Mouse (Mus musculus) heart, embryonic 12.5 days (tissue): Measurements from ENCODE around the gene Dmrta2. TPM values are rescaled to one million over a fixed set of nuclear protein-coding genes. Genes with fewer than 3 reads are reported as not detected.
A peak's percentile ranks its signal among the peaks of the same experiment; 100 is the strongest.

Experiments used
- ATAC-seq: fragments of 200-750 bp; cut with Nextera tagmentation; 2 replicates; pipeline ENCODE4 v1.8.0; 2017; ENCODE audit warnings: moderate TSS enrichment, moderate library complexity; ENCODE audit not compliant: insufficient number of reproducible peaks, low FRiP score
- H3K27ac ChIP-seq: fragments of 300-500 bp; sonication (generic); 2 replicates; pipeline ENCODE4 v1.5.1; 2016; ENCODE audit warnings: mild to moderate bottlenecking, moderate library complexity; ENCODE audit not compliant: poor library complexity, severe bottlenecking
- H3K27me3 ChIP-seq: fragments of 300-500 bp; sonication (generic); replicated peaks from 2 replicates; pipeline ENCODE4 v1.6.1; 2016; ENCODE audit warnings: mild to moderate bottlenecking, moderate library complexity
- H3K36me3 ChIP-seq: fragments of 300-500 bp; sonication (generic); 2 replicates; pipeline ENCODE4 v1.6.1; 2016; ENCODE audit warnings: mild to moderate bottlenecking, moderate library complexity
- H3K4me1 ChIP-seq: fragments of 300-500 bp; sonication (generic); replicated peaks from 2 replicates; pipeline ENCODE4 v1.6.1; 2016; ENCODE audit warnings: mild to moderate bottlenecking
- H3K4me2 ChIP-seq: fragments of 300-500 bp; sonication (generic); 2 replicates; pipeline ENCODE4 v1.6.1; 2016; ENCODE audit warnings: mild to moderate bottlenecking, moderate library complexity
- H3K4me3 ChIP-seq: fragments of 300-500 bp; sonication (generic); 2 replicates; pipeline ENCODE4 v1.5.1; 2016; ENCODE audit warnings: mild to moderate bottlenecking
- H3K9ac ChIP-seq: fragments of 300-500 bp; sonication (generic); 2 replicates; pipeline ENCODE4 v1.6.1; 2016; ENCODE audit warnings: mild to moderate bottlenecking, moderate library complexity
- H3K9me3 ChIP-seq: fragments of 300-500 bp; sonication (generic); replicated peaks from 2 replicates; pipeline ENCODE4 v1.6.1; 2016; ENCODE audit warnings: mild to moderate bottlenecking, moderate library complexity
- WGBS: fragments of 180-500 bp; shearing (Covaris S2); methylation state at CpG from one replicate; pipeline ENCODE4 v1.1.7; 2016; 5-methylcytosine and 5-hydroxymethylcytosine counted together
- polyA plus RNA-seq: library from polyadenylated mRNA; unstranded; fragments of >200 nt; fragmentation: Nextera tagmentation; extraction: Ambion mirVana; gene quantifications from 2 replicates; pipeline ENCODE4 v1.2.1, GENCODE M21; 2016

Dmrta2 gene
- polyA plus RNA-seq, 1 experiment from 2014 or later: 0.13 TPM

- H3K4me1 ChIP-seq: no peaks in the 10 kb centered on the region
- H3K36me3 ChIP-seq: peaks cover 14% of the 10 kb centered on the region; the same call in 1 of the 2 replicates
- no peak overlapping the region for H3K27ac ChIP-seq
- no peak overlapping the region for H3K4me2 ChIP-seq
- 70% methylated on average over 5 of the region's 5 CpGs for WGBS
- no peak for ATAC-seq
- H3K27me3 ChIP-seq: no peaks in the 10 kb centered on the region
- H3K9me3 ChIP-seq: no peaks in the 10 kb centered on the region
- no peak overlapping the region for H3K9ac ChIP-seq
- no peak overlapping the region for H3K4me3 ChIP-seq
Measured at GRCm38 (mm10) chr4:109963570-109964279, 14.1 kb upstream of the Dmrta2 start.

GRCm38 (mm10) chr4:109969561-109969960 lies 8.3 kb upstream of the Dmrta2 start:
- Histone ChIP-seq H3K4me3 (no peak overlapping the region), H3K4me2 (no peak overlapping the region), H3K27me3 (peaks cover 42% of the 10 kb centered on the region), H3K9me3 (no peaks in the 10 kb centered on the region), H3K9ac (no peak overlapping the region), H3K27ac (no peak overlapping the region), H3K4me1 (no peaks in the 10 kb centered on the region; the same call in 1 of the 2 replicates), H3K36me3 (0 out of 2 replicates have a peak, but pooled peaks cover 2% of the 10 kb centered on the region)
- 78% methylated on average over 5 of the region's 5 CpGs for WGBS
- ATAC-seq: no peak

GRCm38 (mm10) chr4:109973991-109974654 lies 3.7 kb upstream of the Dmrta2 start:
- Histone ChIP-seq H3K36me3 (no peaks in the 10 kb centered on the region), H3K27ac (no peak overlapping the region), H3K4me3 (no peak overlapping the region; the same call in 1 of the 2 replicates), H3K4me2 (peak overlapping the region; percentile 45; the same call in 1 of the 2 replicates), H3K9me3 (0 out of 2 replicates have a peak, but pooled peaks cover 3% of the 10 kb centered on the region), H3K27me3 (peaks cover 86% of the 10 kb centered on the region), H3K9ac (no peak overlapping the region), H3K4me1 (peaks cover 15% of the 10 kb centered on the region)
- ATAC-seq: no peak
- 2% methylated on average over 20 of the region's 20 CpGs for WGBS

- H3K9ac ChIP-seq: no peak overlapping the region
- H3K27ac ChIP-seq: no peak overlapping the region
- H3K27me3 ChIP-seq: peaks cover 89% of the 10 kb centered on the region
- WGBS: 2% methylated on average over 33 of the region's 33 CpGs
- peak overlapping the region; percentile 24; the same call in 1 of the 2 replicates for H3K4me3 ChIP-seq
- no peak for ATAC-seq
- 0 out of 2 replicates have a peak, but pooled peaks cover 3% of the 10 kb centered on the region for H3K9me3 ChIP-seq
- no peaks in the 10 kb centered on the region for H3K36me3 ChIP-seq
- peak overlapping the region; percentile 45 for H3K4me2 ChIP-seq
- peaks cover 18% of the 10 kb centered on the region for H3K4me1 ChIP-seq
Measured at GRCm38 (mm10) chr4:109974655-109975380, 3.0 kb upstream of the Dmrta2 start.

GRCm38 (mm10) chr4:109975381-109976240 lies 2.2 kb upstream of the Dmrta2 start:
- no peak overlapping the region for H3K4me2 ChIP-seq
- no peak overlapping the region for H3K9ac ChIP-seq
- H3K36me3 ChIP-seq: no peaks in the 10 kb centered on the region
- H3K9me3 ChIP-seq: 0 out of 2 replicates have a peak, but pooled peaks cover 3% of the 10 kb centered on the region
- peaks cover 94% of the 10 kb centered on the region for H3K27me3 ChIP-seq
- peaks cover 23% of the 10 kb centered on the region for H3K4me1 ChIP-seq
- ATAC-seq: no peak
- H3K4me3 ChIP-seq: no peak overlapping the region
- 10% methylated on average over 25 of the region's 25 CpGs for WGBS
- H3K27ac ChIP-seq: no peak overlapping the region

- WGBS: 2% methylated on average over 34 of the region's 34 CpGs
- peaks cover 24% of the 10 kb centered on the region for H3K4me1 ChIP-seq
- 0 out of 2 replicates have a peak, but pooled peaks cover 3% of the 10 kb centered on the region for H3K9me3 ChIP-seq
- H3K4me3 ChIP-seq: no peak overlapping the region
- no peaks in the 10 kb centered on the region for H3K36me3 ChIP-seq
- no peak overlapping the region for H3K4me2 ChIP-seq
- ATAC-seq: no peak
- H3K9ac ChIP-seq: no peak overlapping the region
- no peak overlapping the region for H3K27ac ChIP-seq
- peaks cover 94% of the 10 kb centered on the region for H3K27me3 ChIP-seq
Measured at GRCm38 (mm10) chr4:109976273-109977147, 1.3 kb upstream of the Dmrta2 start.

GRCm38 (mm10) chr4:109978068-109978857 lies 410 bp downstream of the Dmrta2 start:
- Histone ChIP-seq H3K4me2 (peak overlapping the region; percentile 79), H3K36me3 (no peaks in the 10 kb centered on the region), H3K9ac (0 out of 2 replicates have a peak overlapping the region, but pooled peaks have one; percentile 9), H3K4me3 (peak overlapping the region; percentile 50), H3K4me1 (peaks cover 37% of the 10 kb centered on the region), H3K27me3 (peaks cover 94% of the 10 kb centered on the region), H3K27ac (no peak overlapping the region), H3K9me3 (0 out of 2 replicates have a peak, but pooled peaks cover 3% of the 10 kb centered on the region)
- 1% methylated on average over 56 of the region's 56 CpGs for WGBS
- peak; percentile 27 for ATAC-seq

- Histone ChIP-seq H3K27ac (no peak overlapping the region), H3K27me3 (peaks cover 94% of the 10 kb centered on the region), H3K4me1 (peaks cover 43% of the 10 kb centered on the region), H3K9me3 (0 out of 2 replicates have a peak, but pooled peaks cover 3% of the 10 kb centered on the region), H3K9ac (no peak overlapping the region), H3K4me2 (peak overlapping the region; percentile 79), H3K4me3 (peak overlapping the region; percentile 50; the same call in 1 of the 2 replicates), H3K36me3 (no peaks in the 10 kb centered on the region)
- ATAC-seq: no peak
- 4% methylated on average over 9 of the region's 9 CpGs for WGBS
Measured at GRCm38 (mm10) chr4:109978858-109979340, 1.0 kb downstream of the Dmrta2 start.
